Comparison of ENCODE assay signal across 8 mouse cellular contexts in genomic region chr4:116650924-116651796, GRCm38 (mm10). TPM values are rescaled to one million over a fixed set of nuclear protein-coding genes. Genes with fewer than 3 reads are reported as not detected.
DNase-seq lines count a peak whose midpoint lies in the region; ATAC-seq lines count a peak whose summit lies in the region.

Gene Akr1a1 (minus strand): TSS chr4:116651680.

- H3K9ac ChIP-seq in hindbrain, embryonic 16.5 days (ENCODE audit: low read depth, low read length): peak within 1 kb of the TSS; percentile 87

- no peaks in the 10 kb centered on the region; the same call in 1 of the 2 replicates for H3K27me3 ChIP-seq in hindbrain, embryonic 16.5 days (replicated peaks; ENCODE audit: control insufficient read depth, insufficient read depth, low read length)

- peak within 1 kb of the TSS; percentile 78 for H3K4me3 ChIP-seq in hindbrain, embryonic 16.5 days (ENCODE audit: low read length)
- H3K4me3 ChIP-seq in macrophage (ENCODE audit: inconsistent target): peak within 1 kb of the TSS; percentile 76

- peak within 1 kb of the TSS; percentile 86 for H3K27ac ChIP-seq in hindbrain, embryonic 16.5 days (ENCODE audit: low read depth, low read length)
- peak within 1 kb of the TSS; percentile 98 for H3K27ac ChIP-seq in macrophage

- ATAC-seq in hindbrain, embryonic 16.5 days: peak; percentile 100

- no peaks in the 10 kb centered on the region for H3K36me3 ChIP-seq in hindbrain, embryonic 16.5 days (ENCODE audit: control insufficient read depth, insufficient read depth, low read length)
- no peaks in the 10 kb centered on the region for H3K36me3 ChIP-seq in macrophage (ENCODE audit: inconsistent target)

- H3K4me1 ChIP-seq in hindbrain, embryonic 16.5 days (ENCODE audit: control insufficient read depth, insufficient read depth, low read depth, low read length): peaks cover 23% of the 10 kb centered on the region

- 0% methylated on average over 39 of the region's 39 CpGs for WGBS in hindbrain, embryonic 16.5 days
- 1% methylated on average over 36 of the region's 39 CpGs for WGBS in macrophage (ENCODE audit: missing documents)

- H3K79me2 ChIP-seq in macrophage (ENCODE audit: inconsistent target): peaks cover 82% of the 10 kb centered on the region

- DNase-seq in T-cell, adult 2 months (ENCODE audit: low spot score): peak; percentile 84
- peak; percentile 91 to 94 for DNase-seq in cerebellum, postnatal 36 days
- DNase-seq in gastrocnemius, adult 18-20 months (ENCODE audit: low spot score): peak; percentile 92
- DNase-seq in left cerebral cortex, adult 18-20 months (ENCODE audit: low spot score in 2 of 2): peak; percentile 90 to 93
- peak; percentile 95 for DNase-seq in right cerebral cortex, adult 18-20 months
- DNase-seq in urinary bladder, postnatal 10 days (ENCODE audit: low spot score): peak; percentile 61

- H3K4me2 ChIP-seq in hindbrain, embryonic 16.5 days (ENCODE audit: low read length): peak within 1 kb of the TSS; percentile 88

- H3K9me3 ChIP-seq in hindbrain, embryonic 16.5 days (ENCODE audit: control insufficient read depth, low read length): no peaks in the 10 kb centered on the region

RNA-seq across cellular contexts. Expression of gene Akr1a1, which starts in this region (rescaled TPM):
- total RNA-seq in gastrocnemius, adult 18-20 months (2021): 100 to 1,000 TPM; 182 to 198 TPM
- polyA plus RNA-seq in hindbrain, embryonic 16.5 days (2015; fragmentation: Nextera tagmentation; extraction: Ambion mirVana): 763 and 799 TPM in 2 replicates
- 100 to 1,000 TPM; 419 to 426 TPM for total RNA-seq in left cerebral cortex, adult 18-20 months (2021)
- 100 to 1,000 TPM in 24 of 26 experiments, 10 to 100 TPM in 2; 83.3 to 459 (median 260) TPM for total RNA-seq in macrophage (2018; cell fraction: chromatin; rRNA removed)
- 1,000 to 10,000 TPM; 1,790 to 2,654 (median 2,221) TPM for total RNA-seq in macrophage (2018; cell fraction: cytosol; rRNA removed)
- 1,000 to 10,000 TPM in 2 of 26 experiments, 100 to 1,000 TPM in 24; 276 to 1,128 (median 644) TPM for total RNA-seq in macrophage (2018; cell fraction: nucleus; rRNA removed)
- polyA plus RNA-seq in macrophage (2018): 1,138 to 1,978 TPM (median 1,711 TPM) in 3 replicates

Comparison
In these comparisons a context has a peak if more than half of its experiments do, and no peak if none do; other contexts are left out.
1. Peak in every context shown above with its lines: DNase-seq, ATAC-seq, H3K4me3 ChIP-seq and H3K27ac ChIP-seq.